Mouse (Mus musculus): ENCODE results near the gene Cbx7.

DNA sequence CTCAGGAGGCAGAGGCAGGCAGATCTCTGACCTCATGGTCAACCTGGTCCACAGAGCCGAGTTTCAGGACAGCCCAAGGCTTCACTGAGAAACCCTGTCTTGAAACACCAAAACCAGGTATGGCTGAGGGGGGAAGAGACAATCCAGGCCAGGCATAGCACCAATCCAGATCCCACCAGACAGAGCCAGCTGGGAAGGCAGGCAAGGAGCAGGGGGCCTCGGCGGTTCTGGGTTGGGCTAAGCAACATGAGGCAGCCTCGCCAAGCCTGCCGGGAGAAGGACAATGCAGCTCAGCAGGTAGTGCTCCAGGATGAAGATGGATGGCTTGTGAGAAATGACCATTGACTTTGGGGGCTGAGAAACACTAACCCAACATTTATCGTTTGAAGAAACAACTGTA, 28.4 kb downstream of the Cbx7 start:
- TF ChIP-seq CTCF (conservative IDR thresholded peaks at IDR 0.05 in 1 of 2, IDR thresholded peaks at IDR 0.05 in 1 of 2; ENCODE audit: low read depth in 2 of 2, low read length in 2 of 2) (no peak), JUN (IDR thresholded peaks at IDR 0.05; ENCODE audit: insufficient read depth, low read depth, low read length) (no peak), USF1 (IDR thresholded peaks at IDR 0.05; ENCODE audit: low read depth, low read length) (no peak), POLR2A (IDR thresholded peaks at IDR 0.05; ENCODE audit: low read depth, low read length) (no peak), TCF12 (IDR thresholded peaks at IDR 0.05; ENCODE audit: low read depth, low read length) (no peak), NELFE (IDR thresholded peaks at IDR 0.05; ENCODE audit: low read depth, low read length) (no peak), UBTF (IDR thresholded peaks at IDR 0.05; ENCODE audit: low read depth, low read length) (no peak), POLR2AphosphoS2 (IDR thresholded peaks at IDR 0.05; ENCODE audit: low read depth, low read length) (no peak)
